Mouse (Mus musculus) embryo, embryonic 10.5 days (tissue): ENCODE measurements around the gene Degs2.

ENCODE experiments used
- DNase-seq: peaks from one replicate; pipeline ENCODE4 v3.0.0-alpha.2; 2015; ENCODE audit warnings: low spot score

Degs2 gene

GRCm38 (mm10) chr12:108651053-108651660, 51.0 kb downstream of the Degs2 start:
- DNase-seq, result no peak

GRCm38 (mm10) chr12:108647784-108648183, 54.3 kb downstream of the Degs2 start:
- no peak for DNase-seq

- DNase-seq, result no peak
Observed at GRCm38 (mm10) chr12:108646234-108646633, 55.9 kb downstream of the Degs2 start.

GRCm38 (mm10) chr12:108642019-108642418, 60.1 kb downstream of the Degs2 start:
- DNase-seq, result no peak

GRCm38 (mm10) chr12:108639126-108639525, 63.0 kb downstream of the Degs2 start:
- DNase-seq, result no peak

- no peak for DNase-seq
Observed at GRCm38 (mm10) chr12:108637440-108637839, 64.7 kb downstream of the Degs2 start.

GRCm38 (mm10) chr12:108635501-108635900, 66.6 kb downstream of the Degs2 start:
- DNase-seq, result no peak

GRCm38 (mm10) chr12:108634031-108634430, 68.1 kb downstream of the Degs2 start:
- no peak for DNase-seq

- no peak for DNase-seq
Observed at GRCm38 (mm10) chr12:108632501-108632900, 69.6 kb downstream of the Degs2 start.

GRCm38 (mm10) chr12:108630741-108631688, 71.1 kb downstream of the Degs2 start:
- DNase-seq, result no peak

- no peak for DNase-seq
Observed at GRCm38 (mm10) chr12:108629556-108629955, 72.6 kb downstream of the Degs2 start.
